Comparison of ENCODE assay signal across 17 mouse cellular contexts in genomic region chr7:68057010-68057409, GRCm38 (mm10).
"Had no signal": no experiment of that assay in that cellular context is flagged by ENCODE, and none has a peak within 500 bp of the region (broad histone marks: within the 10 kb centered on the region; RNA-seq: fewer than 3 reads in every experiment).

No protein-coding gene starts in this region.

- ATAC-seq: midbrain, embryonic 16.5 days had no signal

- H3K27ac ChIP-seq: liver, embryonic 14.5 days; midbrain, embryonic 10.5 days; midbrain, embryonic 12.5 days; neural tube, embryonic 13.5 days; neural tube, embryonic 15.5 days; stomach, embryonic 15.5 days had no signal

- H3K27me3 ChIP-seq: midbrain, embryonic 12.5 days; neural tube, embryonic 13.5 days; neural tube, embryonic 15.5 days; stomach, embryonic 15.5 days had no signal

- DNase-seq: lung, adult 18-20 months; lung, embryonic 14.5 days; lung, postnatal 10 days; lung, postnatal 4 days; midbrain, embryonic 14.5 days; right cerebral cortex, postnatal 14 days; thymus, adult 18-20 months; thymus, postnatal 14 days; thymus, postnatal 36 days had no signal

- H3K4me2 ChIP-seq: lung, embryonic 14.5 days; midbrain, embryonic 12.5 days; neural tube, embryonic 13.5 days; neural tube, embryonic 15.5 days; stomach, embryonic 15.5 days had no signal

- H3K4me3 ChIP-seq: midbrain, embryonic 10.5 days; midbrain, embryonic 12.5 days; myocyte; neural tube, embryonic 13.5 days; neural tube, embryonic 15.5 days; stomach, embryonic 15.5 days had no signal

- H3K9ac ChIP-seq: liver, embryonic 14.5 days; lung, embryonic 14.5 days; midbrain, embryonic 12.5 days; neural tube, embryonic 13.5 days; neural tube, embryonic 15.5 days; stomach, embryonic 15.5 days had no signal

- H3K9me3 ChIP-seq: midbrain, embryonic 10.5 days; midbrain, embryonic 12.5 days; neural tube, embryonic 13.5 days; neural tube, embryonic 15.5 days; stomach, embryonic 15.5 days had no signal

- H3K36me3 ChIP-seq: midbrain, embryonic 10.5 days; midbrain, embryonic 12.5 days; neural tube, embryonic 13.5 days; neural tube, embryonic 15.5 days; stomach, embryonic 15.5 days had no signal
